Mouse (Mus musculus) small intestine, adult 2 months (tissue): ENCODE data around the gene Pde6c.

Experiments used
- CTCF ChIP-seq: fragments of 200-500 bp; IDR thresholded peaks from 2 replicates; pipeline ENCODE4 v1.5.1; 2012; ENCODE audit warnings: low read depth, mild to moderate bottlenecking, control low read depth, inconsistent platforms, low read length, moderate library complexity, mixed read lengths; ENCODE audit not compliant: insufficient replicate concordance, insufficient read length; ENCODE audit errors: extremely low read depth
- POLR2A ChIP-seq: fragments of 200-500 bp; IDR thresholded peaks from 2 replicates; pipeline ENCODE4 v1.6.1; 2012; ENCODE audit warnings: low read depth, mild to moderate bottlenecking, control low read depth, inconsistent platforms, low read length, moderate library complexity

- TF ChIP-seq CTCF (no peak), POLR2A (no peak)
These were observed 17.6 kb upstream of the Pde6c start for GRCm38 (mm10) chr19:38114834-38115491.
